Mouse (Mus musculus) ES-E14 (cell line): ENCODE results near the gene Gm266. TPM values are rescaled to one million over a fixed set of nuclear protein-coding genes. Genes with fewer than 3 reads are reported as not detected.

ENCODE experiments used
- DNase-seq: peaks from one replicate; pipeline ENCODE4 v3.0.0-alpha.2; 2013; ENCODE audit warnings: low read depth, low spot score
- H3K27ac ChIP-seq: 2 replicates; pipeline ENCODE4 v1.5.1; 2012; ENCODE audit warnings: low read depth, mild to moderate bottlenecking, low read length, moderate library complexity, mixed read lengths; ENCODE audit not compliant: poor library complexity, insufficient read depth, severe bottlenecking
- H3K36me3 ChIP-seq: 2 replicates; pipeline ENCODE4 v1.6.1; 2012; ENCODE audit warnings: mild to moderate bottlenecking, low read length, moderate library complexity, mixed read lengths; ENCODE audit not compliant: control insufficient read depth, poor library complexity, insufficient read depth, severe bottlenecking
- H3K4me1 ChIP-seq, 2 experiments: fragments of 150-350 bp in 1 of 2; sonication (generic) in 1 of 2; 2 replicates each; pipeline ENCODE4 v1.6.1; 2012; ENCODE audit warnings: low read length in 2 of 2, mild to moderate bottlenecking in 1 of 2, mixed read lengths in 1 of 2; ENCODE audit not compliant: control insufficient read depth in 2 of 2, insufficient read depth in 2 of 2, poor library complexity in 1 of 2
- H3K4me3 ChIP-seq, 2 experiments: fragments of 150-350 bp in 1 of 2; sonication (generic) in 1 of 2; 2 replicates each; pipeline ENCODE4 v1.5.1; 2012; ENCODE audit warnings: low read length in 2 of 2, low read depth in 1 of 2, mild to moderate bottlenecking in 1 of 2, mixed read lengths in 1 of 2; ENCODE audit not compliant: insufficient read depth in 1 of 2, poor library complexity in 1 of 2, severe bottlenecking in 1 of 2
- H3K9ac ChIP-seq: 2 replicates; pipeline ENCODE4 v1.6.1; 2012; ENCODE audit warnings: low read depth, mild to moderate bottlenecking, low read length, mixed read lengths; ENCODE audit not compliant: poor library complexity, insufficient read depth, severe bottlenecking
- H3K9me3 ChIP-seq: fragments of 150-350 bp; sonication (generic); 2 replicates; pipeline ENCODE4 v1.6.1; 2012; ENCODE audit warnings: low read depth, mild to moderate bottlenecking, low read length; ENCODE audit not compliant: control insufficient read depth, insufficient read depth
- CHD2 ChIP-seq: IDR thresholded peaks from 2 replicates; pipeline ENCODE4 v1.6.1; 2014; ENCODE audit warnings: mild to moderate bottlenecking, low read depth, low read length, inconsistent platforms
- HCFC1 ChIP-seq: IDR thresholded peaks from 2 replicates; pipeline ENCODE4 v1.6.1; 2012; ENCODE audit warnings: low read length, inconsistent platforms, borderline replicate concordance; ENCODE audit not compliant: insufficient read depth
- MAFK ChIP-seq: IDR thresholded peaks from 2 replicates; pipeline ENCODE4 v1.6.1; 2014; ENCODE audit warnings: mild to moderate bottlenecking, low read depth, low read length, inconsistent platforms; ENCODE audit not compliant: insufficient read depth
- ZC3H11A ChIP-seq: IDR thresholded peaks from 2 replicates; pipeline ENCODE4 v1.6.1; 2012; ENCODE audit warnings: low read depth, mild to moderate bottlenecking, inconsistent platforms, low read length, borderline replicate concordance
- ZNF384 ChIP-seq: IDR thresholded peaks from 2 replicates; pipeline ENCODE4 v1.6.1; 2012; ENCODE audit warnings: low read depth, low read length, inconsistent platforms
- in situ Hi-C, 2 experiments: fragments of 600-800 bp; cut with MboI; formaldehyde crosslinking; loops; one replicate each; pipeline ENCODE4 v1.15.1; 2025; ENCODE audit warnings: low sequenced_read_pairs in 2 of 2, inconsistent platforms in 1 of 2; ENCODE audit not compliant: unreplicated experiment in 2 of 2
- total RNA-seq: library from RNA; depleted of rRNA; stranded (reverse); fragments of 300-350 nt; gene quantifications from 2 replicates; pipeline ENCODE4 v1.2.3, GENCODE M21; 2012; rRNA removed

Gm266 gene
- 0.62 and 0.90 TPM in 2 replicates for total RNA-seq

- peak within 1 kb of the TSS; percentile 55 to 68 for H3K4me3 ChIP-seq
- TF ChIP-seq ZNF384 = no peak
- no peak for TF ChIP-seq ZC3H11A
- no peak for TF ChIP-seq CHD2
- no peak for TF ChIP-seq HCFC1
- no peak for TF ChIP-seq MAFK
- H3K27ac ChIP-seq = no peak within 1 kb of the TSS
- H3K9ac ChIP-seq = peak within 1 kb of the TSS; percentile 62
- DNase-seq = no peak
- H3K9me3 ChIP-seq = no peaks in the 10 kb centered on the region
- in situ Hi-C loops = no loop called here
- H3K36me3 ChIP-seq = no peaks in the 10 kb centered on the region
- peaks cover 0 to 2% of the 10 kb centered on the region in 2 experiments; a peak in 1 of 4 replicates for H3K4me1 ChIP-seq
Observed at GRCm38 (mm10) chr12:111485652-111486306, at the start of gene Gm266. Gene Gm266 (minus strand): TSS chr12:111485823.

GRCm38 (mm10) chr12:111535281-111535680, 49.7 kb upstream of the Gm266 start:
- H3K9ac ChIP-seq = no peak overlapping the region; the same call in 1 of the 2 replicates
- TF ChIP-seq ZC3H11A (no peak), MAFK (no peak), ZNF384 (no peak), HCFC1 (no peak), CHD2 (no peak)

GRCm38 (mm10) chr12:111533096-111533794, 47.6 kb upstream of the Gm266 start:
- H3K36me3 ChIP-seq = no peaks in the 10 kb centered on the region
- H3K9ac ChIP-seq = no peak overlapping the region
- H3K9me3 ChIP-seq = no peaks in the 10 kb centered on the region
- no peak overlapping the region for H3K27ac ChIP-seq
- in situ Hi-C loops = loop anchor here in 1 of 2 experiments (25.0 kb wide), 1 partner anchor 846 kb away; the partner anchor contains the start of gene 1700001K19Rik
- TF ChIP-seq ZC3H11A (no peak), MAFK (no peak), CHD2 (no peak), HCFC1 (no peak), ZNF384 (no peak)
- no peak for DNase-seq
- no peak overlapping the region for H3K4me3 ChIP-seq
- H3K4me1 ChIP-seq = peaks cover 3 to 8% of the 10 kb centered on the region in 2 experiments; a peak in 2 of 4 replicates

More at GRCm38 (mm10) chr12:111535281-111535680, 49.7 kb upstream of the Gm266 start:
- Histone ChIP-seq H3K27ac (no peak overlapping the region), H3K36me3 (peaks cover 16% of the 10 kb centered on the region), H3K4me3 (no peak overlapping the region), H3K9me3 (no peaks in the 10 kb centered on the region), H3K4me1 (peaks cover 3 to 8% of the 10 kb centered on the region in 2 experiments; a peak in 2 of 4 replicates)
- no peak for DNase-seq
- in situ Hi-C loops = loop anchor here in 1 of 2 experiments (25.0 kb wide), 1 partner anchor 848 kb away; the partner anchor contains the start of gene 1700001K19Rik

GRCm38 (mm10) chr12:111529192-111529591, 43.6 kb upstream of the Gm266 start:
- Histone ChIP-seq H3K9ac (no peak overlapping the region), H3K4me3 (no peak overlapping the region), H3K9me3 (no peaks in the 10 kb centered on the region), H3K36me3 (no peaks in the 10 kb centered on the region), H3K27ac (no peak overlapping the region), H3K4me1 (peaks cover 0 to 5% of the 10 kb centered on the region in 2 experiments; a peak in 1 of 4 replicates)
- no peak for DNase-seq
- TF ChIP-seq CHD2 = no peak
- no peak for TF ChIP-seq MAFK
- no peak for TF ChIP-seq ZC3H11A
- TF ChIP-seq HCFC1 = no peak
- TF ChIP-seq ZNF384 = no peak
- in situ Hi-C loops = loop anchor here in 1 of 2 experiments (25.0 kb wide), 1 partner anchor 842 kb away; the partner anchor contains the start of gene 1700001K19Rik
